Mouse (Mus musculus) testis, adult 2 months (tissue): ENCODE data around the gene Cfap45. TPM values are rescaled to one million over a fixed set of nuclear protein-coding genes. Genes with fewer than 3 reads are reported as not detected.
A peak's percentile ranks its signal among the peaks of the same experiment; 100 is the strongest.

Experiments used
- H3K27ac ChIP-seq: fragments of 200-500 bp; 2 replicates; pipeline ENCODE4 v1.5.1; 2012; ENCODE audit warnings: low read depth, low read length; ENCODE audit not compliant: control insufficient read depth, insufficient read depth
- H3K27me3 ChIP-seq: fragments of 200-500 bp; 2 replicates; pipeline ENCODE4 v1.6.1; 2012; ENCODE audit warnings: mild to moderate bottlenecking, low read length, moderate library complexity; ENCODE audit not compliant: control insufficient read depth, insufficient read depth
- H3K36me3 ChIP-seq: fragments of 200-500 bp; 2 replicates; pipeline ENCODE4 v1.6.1; 2012; ENCODE audit warnings: mild to moderate bottlenecking, low read length; ENCODE audit not compliant: control insufficient read depth, insufficient read depth
- H3K4me1 ChIP-seq: fragments of 200-500 bp; 2 replicates; pipeline ENCODE4 v1.6.1; 2012; ENCODE audit warnings: low read length; ENCODE audit not compliant: control insufficient read depth, insufficient read depth
- H3K4me3 ChIP-seq: fragments of 200-500 bp; 2 replicates; pipeline ENCODE4 v1.5.1; 2012; ENCODE audit warnings: low read depth, mild to moderate bottlenecking, low read length, moderate library complexity, mixed read lengths; ENCODE audit not compliant: control insufficient read depth
- CTCF ChIP-seq: fragments of 200-500 bp; IDR thresholded peaks from 2 replicates; pipeline ENCODE4 v1.5.1; 2012; ENCODE audit warnings: low read depth, mild to moderate bottlenecking, inconsistent platforms, low read length, moderate library complexity; ENCODE audit not compliant: control insufficient read depth, insufficient read depth, insufficient replicate concordance
- POLR2A ChIP-seq: fragments of 200-500 bp; IDR thresholded peaks from 2 replicates; pipeline ENCODE4 v1.6.1; 2012; ENCODE audit warnings: low read depth, mild to moderate bottlenecking, inconsistent platforms, low read length, moderate library complexity; ENCODE audit not compliant: control insufficient read depth
- polyA plus RNA-seq: library from polyadenylated mRNA; depleted of rRNA; stranded (reverse); fragments of >200 nt; gene quantifications from 2 replicates; pipeline ENCODE4 v1.2.3, GENCODE M21; 2012

The Cfap45 gene
- polyA plus RNA-seq, 1 experiment = 305 TPM

GRCm38 (mm10) chr1:172567758-172568157 lies 47.2 kb downstream of the Cfap45 start:
- TF ChIP-seq CTCF = no peak
- no peak for TF ChIP-seq POLR2A
- Histone ChIP-seq H3K4me1 (peaks cover 6% of the 10 kb centered on the region), H3K27me3 (no peaks in the 10 kb centered on the region), H3K27ac (no peak overlapping the region), H3K36me3 (no peaks in the 10 kb centered on the region), H3K4me3 (peak overlapping the region; percentile 71)

DNA sequence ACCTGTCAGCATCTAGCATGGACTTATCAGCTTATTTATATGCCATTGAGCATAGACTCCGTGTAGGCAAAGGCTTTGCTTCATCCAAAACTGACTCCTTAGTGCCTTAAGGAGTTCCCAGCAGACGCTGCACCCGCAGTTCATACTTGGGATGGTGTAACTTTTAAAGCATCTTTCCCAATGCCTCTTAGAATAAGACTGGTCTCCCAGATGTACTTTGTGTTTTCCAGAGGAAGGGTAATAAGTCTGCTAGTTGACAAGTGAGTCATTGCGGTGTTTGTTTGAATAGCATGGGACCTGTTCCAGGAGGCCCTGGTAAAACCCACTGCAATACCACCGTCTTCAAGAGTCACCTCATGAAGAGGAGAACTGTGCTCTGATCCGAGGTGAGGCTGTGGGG lies 59.5 kb downstream of the Cfap45 start:
- Histone ChIP-seq H3K36me3 (no peaks in the 10 kb centered on the region), H3K27ac (no peak overlapping the region), H3K4me3 (no peak overlapping the region), H3K27me3 (no peaks in the 10 kb centered on the region), H3K4me1 (no peaks in the 10 kb centered on the region)
- no peak for TF ChIP-seq POLR2A
- no peak for TF ChIP-seq CTCF

DNA sequence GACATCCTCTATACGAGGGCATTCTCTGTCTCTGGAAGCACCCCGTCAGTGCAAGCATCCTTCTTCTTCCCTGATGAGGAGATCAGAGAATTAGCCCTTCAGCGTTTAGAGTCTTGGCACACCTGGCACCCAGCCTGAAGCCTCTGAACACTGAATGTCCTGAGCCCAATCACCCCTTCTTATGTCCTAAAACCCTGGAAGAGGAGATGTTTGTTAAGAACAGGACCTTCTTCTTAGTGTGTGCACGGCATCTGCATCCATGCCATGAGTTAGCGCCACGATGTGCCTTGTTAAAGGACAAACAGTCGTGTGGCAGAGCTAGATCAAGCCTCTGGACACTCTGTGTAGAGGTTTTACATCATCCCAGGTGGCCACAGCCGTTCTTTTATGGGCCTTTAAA lies 61.8 kb downstream of the Cfap45 start:
- Histone ChIP-seq H3K4me1 (no peaks in the 10 kb centered on the region), H3K27me3 (no peaks in the 10 kb centered on the region)
- no peak for TF ChIP-seq POLR2A
- TF ChIP-seq CTCF = no peak

GRCm38 (mm10) chr1:172584271-172584670 lies 63.7 kb downstream of the Cfap45 start:
- no peak overlapping the region for H3K4me3 ChIP-seq
- TF ChIP-seq POLR2A (no peak), CTCF (no peak)

More for the DNA sequence above, 61.8 kb downstream of the Cfap45 start:
- Histone ChIP-seq H3K36me3 (no peaks in the 10 kb centered on the region), H3K27ac (no peak overlapping the region), H3K4me3 (no peak overlapping the region)

DNA sequence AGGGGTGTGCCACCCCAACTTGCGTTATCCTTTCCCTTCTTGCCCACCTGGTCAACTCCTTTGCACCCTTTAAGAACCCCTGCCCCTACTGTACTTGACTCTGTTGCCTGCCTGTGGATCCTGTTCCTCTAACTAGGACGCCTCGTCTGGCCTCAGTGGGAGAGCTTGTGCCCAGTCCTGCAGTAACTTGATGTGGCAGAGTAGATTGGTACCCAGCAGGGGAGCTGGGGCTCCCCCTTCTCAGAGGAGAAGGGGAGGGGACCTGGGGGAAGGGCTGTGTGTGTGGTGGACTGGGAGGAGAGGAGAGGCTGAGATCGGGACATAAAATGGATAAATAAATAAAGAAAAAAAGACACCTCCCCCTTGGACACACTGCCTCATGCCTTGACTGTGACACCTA lies 64.4 kb downstream of the Cfap45 start:
- no peaks in the 10 kb centered on the region for H3K27me3 ChIP-seq
- H3K4me3 ChIP-seq = no peak overlapping the region
- no peak for TF ChIP-seq POLR2A
- no peak for TF ChIP-seq CTCF
- no peaks in the 10 kb centered on the region for H3K36me3 ChIP-seq
- H3K4me1 ChIP-seq = peaks cover 4% of the 10 kb centered on the region; the same call in 1 of the 2 replicates
- no peak overlapping the region for H3K27ac ChIP-seq

More at GRCm38 (mm10) chr1:172584271-172584670, 63.7 kb downstream of the Cfap45 start:
- H3K27ac ChIP-seq = no peak overlapping the region
- no peaks in the 10 kb centered on the region for H3K27me3 ChIP-seq
- H3K36me3 ChIP-seq = no peaks in the 10 kb centered on the region
- H3K4me1 ChIP-seq = peaks cover 4% of the 10 kb centered on the region; the same call in 1 of the 2 replicates

GRCm38 (mm10) chr1:172585612-172586567 lies 65.3 kb downstream of the Cfap45 start:
- Histone ChIP-seq H3K27ac (no peak overlapping the region), H3K36me3 (no peaks in the 10 kb centered on the region), H3K4me1 (peaks cover 4% of the 10 kb centered on the region; the same call in 1 of the 2 replicates), H3K27me3 (no peaks in the 10 kb centered on the region), H3K4me3 (no peak overlapping the region)
- no peak for TF ChIP-seq POLR2A
- no peak for TF ChIP-seq CTCF

DNA sequence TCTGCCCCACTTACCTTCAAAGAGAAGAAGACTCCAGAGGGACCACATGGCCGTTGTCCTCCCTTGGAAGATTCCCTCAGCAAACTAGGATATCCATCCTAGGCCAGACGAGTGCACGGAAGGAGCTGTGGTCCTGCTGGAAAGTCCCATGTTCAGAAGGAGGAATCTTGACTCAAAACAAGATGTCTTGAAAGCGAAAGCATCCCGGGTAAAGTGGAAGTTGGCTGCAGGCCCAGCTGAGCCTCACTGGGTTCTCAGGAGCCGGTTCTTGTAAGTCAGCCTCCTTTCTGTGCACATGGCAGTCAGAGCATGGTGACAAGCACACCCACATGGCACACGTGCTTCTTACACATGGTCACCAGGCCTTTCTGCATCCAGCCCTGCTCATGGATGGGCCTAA lies 69.8 kb downstream of the Cfap45 start, which contains the start of gene Slamf8:
TSS of gene Slamf8 (minus strand) at position 184 of the 400 bp plus-strand sequence.
- TF ChIP-seq CTCF (no peak), POLR2A (no peak)
- Histone ChIP-seq H3K27me3 (no peaks in the 10 kb centered on the region), H3K4me1 (peaks cover 4% of the 10 kb centered on the region; the same call in 1 of the 2 replicates), H3K36me3 (no peaks in the 10 kb centered on the region), H3K4me3 (no peak within 1 kb of the TSS), H3K27ac (no peak within 1 kb of the TSS)
